Mouse (Mus musculus): ENCODE measurements around the gene Cfi. TPM values are rescaled to one million over a fixed set of nuclear protein-coding genes. Genes with fewer than 3 reads are reported as not detected.

Gene Cfi
- not detected for total RNA-seq (2022)

DNA sequence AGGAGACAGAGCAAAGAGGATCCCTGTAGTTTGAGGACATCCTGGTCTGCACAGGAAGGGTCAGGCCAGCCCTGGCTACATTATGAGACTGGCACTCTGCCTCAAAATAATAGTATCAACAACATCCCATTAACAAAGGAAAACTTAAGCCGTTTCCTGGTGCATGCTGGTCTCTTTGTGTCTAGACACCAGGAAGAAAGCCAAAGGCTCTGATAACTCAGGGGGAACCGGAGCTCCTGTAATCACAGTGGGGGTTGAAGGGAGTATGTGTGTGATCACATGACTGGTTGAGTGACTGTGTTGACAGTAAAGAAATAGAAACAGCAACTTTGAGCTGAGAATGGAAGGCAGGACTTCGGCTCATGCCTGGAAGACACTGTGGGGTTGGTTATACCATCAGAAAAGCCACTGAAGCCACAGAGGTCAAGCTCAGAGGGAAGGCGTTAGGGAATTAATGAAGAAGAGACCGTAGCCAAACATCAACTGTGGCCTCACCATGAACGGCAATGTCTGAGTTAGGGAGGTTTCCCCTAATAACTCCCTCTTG lies at the start of gene Cfi:
Cfi (plus strand) TSS at position 497 of the 547 bp plus-strand sequence.
- DNase-seq (ENCODE audit: low spot score in 2 of 2), result no peak

DNA sequence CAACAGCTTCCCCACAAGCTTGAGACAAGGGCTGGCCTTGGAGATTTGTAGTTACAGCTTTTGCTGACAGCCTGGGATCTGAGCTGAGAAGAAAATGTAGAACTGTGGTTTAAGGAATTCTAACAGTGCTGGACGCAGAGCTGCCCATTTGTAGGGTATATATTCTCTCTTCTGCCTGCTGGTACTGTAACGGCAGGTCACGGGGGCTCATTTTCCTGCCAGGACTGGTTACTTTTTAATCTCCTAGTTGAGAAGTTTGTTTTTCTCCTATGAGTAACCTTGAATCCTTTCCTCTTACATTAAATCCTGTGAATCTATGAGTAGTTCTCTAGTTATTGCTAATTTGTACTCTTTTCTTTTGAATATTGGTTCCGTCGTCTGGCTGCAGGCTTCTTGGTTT lies 41.9 kb upstream of the Cfi start:
- no peak for DNase-seq (ENCODE audit: low spot score in 2 of 2)

DNA sequence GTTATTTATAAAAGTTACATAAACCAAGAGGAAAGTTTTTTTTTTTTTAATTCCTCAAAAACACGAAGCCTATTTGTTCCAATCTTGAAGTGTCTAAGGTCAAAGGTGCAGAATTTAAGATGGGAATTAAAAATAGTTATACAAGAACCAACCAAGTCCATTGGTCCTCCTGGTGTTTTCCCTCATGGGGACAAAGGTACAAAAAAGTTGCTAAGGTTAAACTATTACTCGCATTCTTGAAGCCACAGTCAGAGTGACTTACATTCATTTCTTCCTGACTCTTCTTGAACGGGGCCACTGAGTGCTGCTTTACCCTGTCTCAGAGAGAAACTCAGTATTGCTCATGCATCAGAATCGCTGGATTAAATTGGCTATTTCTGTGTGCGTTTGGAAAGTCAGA lies 38.3 kb upstream of the Cfi start:
- no peak for DNase-seq (ENCODE audit: low spot score in 2 of 2)

DNA sequence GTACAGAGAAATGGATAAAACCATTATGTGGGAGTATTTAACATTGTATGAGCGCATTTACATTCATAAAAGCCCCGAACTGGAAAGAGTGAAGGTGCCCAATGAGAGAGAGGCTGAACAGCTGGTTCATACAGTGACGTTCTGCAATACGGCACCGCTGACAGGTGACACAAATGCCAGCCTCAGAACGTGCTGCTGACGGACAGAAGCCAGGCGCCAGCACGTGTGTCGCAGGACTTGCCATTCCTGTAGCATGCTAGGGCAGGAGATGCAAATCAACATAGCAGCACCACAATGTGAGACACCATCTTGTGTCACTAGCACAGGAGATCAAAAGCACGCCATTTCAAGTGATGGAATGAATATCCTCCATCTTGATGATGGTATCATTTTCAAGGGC lies 37.1 kb upstream of the Cfi start:
- DNase-seq (ENCODE audit: low spot score in 2 of 2), result no peak

DNA sequence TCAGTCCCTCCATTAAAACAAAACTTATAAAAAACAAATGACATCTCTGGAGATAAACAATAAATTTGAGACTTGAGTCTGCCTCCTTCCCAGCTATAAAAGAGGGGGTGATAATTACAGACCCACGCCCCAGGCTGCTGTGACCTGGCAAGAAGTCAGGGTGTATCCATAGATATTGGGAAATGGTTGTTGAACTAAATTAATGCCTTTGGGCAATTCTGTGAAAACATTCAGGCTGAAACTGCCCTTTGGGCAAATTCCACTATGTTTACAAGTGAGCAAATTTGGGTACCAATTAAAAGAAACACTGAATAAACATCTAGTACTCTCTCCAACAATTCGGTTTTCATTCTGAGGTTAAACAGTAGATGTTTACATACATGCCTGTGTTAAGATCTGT lies 36.7 kb upstream of the Cfi start:
- DNase-seq (ENCODE audit: low spot score in 2 of 2), result no peak

DNA sequence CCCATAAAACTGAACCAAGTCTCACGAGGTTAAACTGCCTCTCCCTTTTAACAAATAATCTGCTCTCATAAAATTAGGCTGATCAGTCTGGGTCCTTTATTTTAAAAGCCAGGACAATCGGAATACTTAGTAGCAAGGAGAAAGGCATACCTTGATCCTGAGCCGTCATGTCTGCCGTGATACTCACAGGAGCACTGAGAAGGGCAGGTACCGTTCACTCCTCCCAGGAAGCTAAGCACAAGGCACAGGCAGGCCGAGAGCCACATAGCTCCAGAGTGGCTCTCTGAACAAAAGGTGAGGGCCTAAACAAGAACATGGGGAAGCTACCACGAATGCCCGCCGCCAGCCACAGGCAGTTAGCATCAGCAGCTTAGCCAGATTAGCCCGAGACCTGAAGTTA lies 31.9 kb upstream of the Cfi start, which contains the start of gene Lrit3:
Lrit3 (minus strand) TSS at position 266 of the 400 bp plus-strand sequence.
- no peak for DNase-seq (ENCODE audit: low spot score in 2 of 2)

DNA sequence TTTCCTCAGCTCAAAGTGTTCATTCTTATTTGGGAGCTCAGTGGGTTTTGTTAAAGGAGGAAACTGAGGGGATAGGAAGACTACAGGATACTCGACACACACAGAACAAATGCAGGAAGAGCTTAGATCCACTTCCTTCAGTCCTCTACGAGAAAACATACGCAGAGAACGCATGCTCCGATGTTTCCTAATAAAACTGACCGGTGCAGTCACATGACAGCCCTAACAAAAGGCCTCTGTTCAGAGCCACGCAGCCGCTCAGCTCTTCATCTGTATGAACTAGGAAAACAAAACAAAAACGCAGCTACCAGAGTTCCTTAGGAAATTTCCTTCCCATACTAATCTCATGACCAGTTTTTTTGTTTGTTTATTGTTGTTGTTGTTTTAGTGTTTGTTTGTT lies 14.8 kb upstream of the Cfi start:
- DNase-seq (ENCODE audit: low spot score in 2 of 2), result no peak

DNA sequence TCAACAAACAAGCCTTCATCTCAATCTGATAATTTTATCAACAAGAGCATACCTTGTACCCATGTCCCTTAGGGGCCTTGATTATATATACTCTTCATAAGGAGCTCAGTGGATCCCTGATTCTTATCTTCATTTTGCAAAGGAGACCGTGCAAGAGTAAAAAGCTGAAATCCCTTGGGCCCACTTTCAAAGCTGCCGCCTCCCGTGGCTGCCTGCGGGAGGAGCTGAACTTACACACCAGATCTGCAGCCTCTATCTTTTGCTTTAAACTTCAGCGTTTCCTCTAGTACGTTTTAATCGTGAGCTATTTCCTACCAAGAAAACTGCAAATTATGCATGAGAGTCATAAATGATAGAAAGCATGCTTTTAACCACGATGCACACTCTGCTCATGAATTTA lies 13.9 kb upstream of the Cfi start:
- no peak for DNase-seq (ENCODE audit: low spot score in 2 of 2)

DNA sequence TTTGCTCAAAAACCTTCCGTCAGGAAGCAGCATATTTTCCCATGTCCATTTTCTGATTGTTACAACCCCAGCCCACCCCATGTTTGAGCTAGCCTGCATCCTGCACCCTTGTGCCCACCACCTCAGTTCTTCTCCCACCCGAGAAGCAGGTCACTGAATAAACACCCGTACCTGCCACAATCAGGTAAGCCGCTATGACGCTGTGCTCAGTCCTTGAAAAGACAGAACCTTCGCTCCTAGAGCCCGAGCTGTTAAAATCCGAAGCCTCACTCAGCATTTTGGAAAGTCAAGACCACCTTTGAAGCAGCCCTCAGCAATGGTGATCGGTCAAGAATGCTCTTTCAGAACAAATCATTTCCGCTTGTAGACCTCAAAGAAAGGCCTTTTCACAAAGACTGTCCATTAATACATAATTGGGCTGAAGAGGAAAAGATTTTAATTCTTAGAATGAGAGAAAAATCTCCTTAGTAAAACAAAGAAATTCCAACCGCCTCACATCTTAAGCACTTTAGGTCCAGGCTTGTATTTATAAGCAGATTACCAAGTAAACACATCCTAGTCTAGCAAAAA lies 13.4 kb upstream of the Cfi start, which contains the start of gene Rrh:
Rrh (minus strand) TSS at position 382 of the 570 bp plus-strand sequence.
- DNase-seq (ENCODE audit: low spot score in 2 of 2), result no peak

DNA sequence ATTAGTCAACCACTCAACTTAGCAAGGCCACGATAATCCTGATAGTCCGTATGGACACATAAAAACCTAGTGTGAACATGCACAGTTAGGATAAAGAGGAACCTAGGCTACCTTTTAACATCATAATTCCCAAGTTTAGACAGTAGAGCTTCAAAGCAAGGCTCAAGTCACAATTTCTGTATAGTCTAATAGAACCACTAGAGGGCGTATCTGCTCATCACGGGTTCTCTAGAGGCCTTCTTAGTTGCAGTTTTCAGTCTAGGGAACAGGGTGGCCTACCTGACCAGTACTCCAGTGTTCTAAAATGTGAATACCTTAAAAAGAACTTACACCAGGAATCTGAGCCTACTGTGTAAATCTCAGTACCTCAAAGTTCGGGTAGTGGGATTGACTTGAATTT lies 12.4 kb upstream of the Cfi start:
- no peak for DNase-seq (ENCODE audit: low spot score in 2 of 2)

DNA sequence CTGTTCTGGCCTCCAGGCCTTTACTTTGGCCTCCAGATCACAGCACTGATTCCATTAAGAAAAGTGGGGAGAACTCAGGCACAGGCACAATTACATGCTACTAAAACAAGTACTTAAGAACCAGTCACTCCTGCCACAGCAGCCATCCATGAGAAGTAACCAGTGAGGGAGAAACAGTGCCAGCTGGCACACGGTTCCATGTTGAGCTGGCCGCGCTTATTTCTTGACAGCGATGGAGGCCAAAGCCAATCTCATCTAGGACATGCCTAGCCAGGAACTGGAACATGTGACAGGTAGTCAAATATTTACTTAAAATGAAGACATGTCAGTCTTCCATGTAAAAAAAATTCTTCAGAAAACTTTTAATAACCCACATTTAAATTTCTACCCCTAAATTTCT lies 11.5 kb upstream of the Cfi start:
- DNase-seq (ENCODE audit: low spot score in 2 of 2), result no peak

DNA sequence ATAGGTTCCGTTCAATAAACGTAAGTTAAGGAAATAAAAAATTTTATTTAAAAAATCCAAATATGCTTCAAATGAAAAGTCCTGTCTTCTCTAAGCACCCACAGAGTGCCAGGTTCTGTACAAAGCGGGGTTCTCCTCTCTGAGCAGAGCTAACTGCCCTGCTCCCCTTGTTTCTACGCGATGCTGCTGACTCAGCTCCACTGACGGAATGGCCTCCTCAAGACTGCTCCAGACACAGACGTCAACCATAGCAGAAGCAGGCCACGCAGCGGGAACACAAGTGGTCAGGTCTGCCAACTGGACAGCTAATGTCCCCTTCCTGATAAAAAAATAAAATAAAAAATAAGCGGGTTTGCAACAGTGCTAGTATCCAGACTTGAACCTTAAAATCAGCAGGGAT lies 10.8 kb upstream of the Cfi start:
- no peak for DNase-seq (ENCODE audit: low spot score in 2 of 2)

DNA sequence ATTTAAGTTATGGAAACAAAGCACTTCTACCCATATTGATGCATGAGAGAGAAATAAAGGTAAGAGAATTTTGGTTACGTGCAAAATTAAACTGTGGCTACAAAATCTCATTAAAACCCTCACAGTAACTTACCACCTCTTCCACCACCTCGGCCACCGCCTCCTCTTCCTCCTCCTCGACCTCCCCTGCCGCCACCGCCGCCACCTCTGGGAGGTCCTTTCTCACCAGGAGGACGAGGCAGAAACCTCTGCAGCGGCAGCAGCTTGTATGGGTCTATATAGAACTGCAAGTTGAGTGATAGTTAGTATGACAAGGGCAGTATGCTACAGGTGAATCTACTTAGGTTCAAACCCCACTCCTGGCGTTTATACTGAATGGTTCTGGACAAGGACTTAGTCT lies 9.0 kb upstream of the Cfi start:
- no peak for DNase-seq (ENCODE audit: low spot score in 2 of 2)

DNA sequence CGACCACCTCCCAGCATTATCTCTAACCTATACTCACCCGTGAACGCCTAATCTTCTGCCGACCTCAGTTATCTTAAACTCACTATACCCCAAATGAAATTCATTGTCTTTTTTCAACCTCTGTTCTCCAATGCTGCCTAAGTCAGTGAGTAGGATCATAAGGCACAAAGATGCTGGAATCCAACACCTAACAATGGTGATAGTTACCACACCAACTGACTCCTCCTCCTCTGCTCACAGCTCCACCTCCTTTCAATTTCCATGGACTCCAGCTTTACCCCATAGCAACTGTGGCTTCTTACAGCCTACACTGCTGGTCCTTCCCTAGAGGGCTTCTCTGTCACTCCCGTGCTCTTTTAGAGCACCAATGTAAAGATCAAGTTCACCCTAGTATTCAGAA lies 8.0 kb upstream of the Cfi start:
- no peak for DNase-seq (ENCODE audit: low spot score in 2 of 2)

DNA sequence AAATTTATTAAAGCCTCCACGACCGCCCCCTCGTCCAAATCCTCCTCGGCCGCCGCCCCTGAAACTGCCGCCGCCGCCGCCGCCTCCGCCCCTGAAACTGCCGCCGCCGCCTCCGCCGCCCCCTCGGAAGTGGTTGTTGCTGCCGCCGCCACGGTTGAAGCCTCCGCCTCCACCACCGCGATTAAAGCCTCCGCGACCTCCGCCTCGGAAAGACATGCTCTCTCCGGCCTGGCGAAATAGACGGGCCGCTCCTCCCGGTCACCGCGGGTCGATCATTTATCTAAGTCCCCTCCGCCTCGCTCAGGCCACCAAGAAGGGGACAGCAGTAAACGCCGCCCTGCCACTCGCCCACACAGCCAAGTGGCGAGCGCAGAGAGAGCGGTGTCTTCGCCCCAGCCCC lies 5.1 kb upstream of the Cfi start:
- DNase-seq (ENCODE audit: low spot score in 2 of 2), result no peak

DNA sequence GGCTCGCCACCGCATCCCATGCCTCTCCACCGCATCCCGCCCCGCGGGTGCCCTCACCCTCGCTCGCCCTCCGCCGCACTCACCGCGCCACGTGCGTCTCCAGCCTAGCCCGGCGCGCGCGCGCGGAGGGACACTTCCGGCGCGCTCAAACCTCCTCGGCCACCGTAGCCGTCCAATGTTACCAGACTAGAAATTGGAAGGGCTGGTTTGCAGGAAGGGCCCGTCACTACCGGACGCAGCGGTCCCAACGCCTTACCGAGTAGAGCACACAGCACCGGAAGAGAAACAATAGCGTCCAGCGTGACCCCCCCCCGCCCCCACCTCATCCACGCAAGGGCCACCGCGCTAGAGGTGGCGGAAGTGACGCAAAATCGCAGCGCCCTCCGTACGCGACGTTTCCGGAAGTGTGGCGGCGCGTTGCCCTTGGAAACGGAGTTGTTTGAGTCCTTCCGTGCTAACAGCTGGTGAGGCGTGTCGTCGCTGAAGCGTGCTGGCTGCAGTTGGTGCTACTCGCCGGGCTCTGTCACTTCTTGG lies 4.6 kb upstream of the Cfi start, which contains the start of gene Gar1:
Gar1 (minus strand) TSS at position 362 of the 534 bp plus-strand sequence.
- DNase-seq (ENCODE audit: low spot score in 2 of 2), result peak; percentile 91 to 94

DNA sequence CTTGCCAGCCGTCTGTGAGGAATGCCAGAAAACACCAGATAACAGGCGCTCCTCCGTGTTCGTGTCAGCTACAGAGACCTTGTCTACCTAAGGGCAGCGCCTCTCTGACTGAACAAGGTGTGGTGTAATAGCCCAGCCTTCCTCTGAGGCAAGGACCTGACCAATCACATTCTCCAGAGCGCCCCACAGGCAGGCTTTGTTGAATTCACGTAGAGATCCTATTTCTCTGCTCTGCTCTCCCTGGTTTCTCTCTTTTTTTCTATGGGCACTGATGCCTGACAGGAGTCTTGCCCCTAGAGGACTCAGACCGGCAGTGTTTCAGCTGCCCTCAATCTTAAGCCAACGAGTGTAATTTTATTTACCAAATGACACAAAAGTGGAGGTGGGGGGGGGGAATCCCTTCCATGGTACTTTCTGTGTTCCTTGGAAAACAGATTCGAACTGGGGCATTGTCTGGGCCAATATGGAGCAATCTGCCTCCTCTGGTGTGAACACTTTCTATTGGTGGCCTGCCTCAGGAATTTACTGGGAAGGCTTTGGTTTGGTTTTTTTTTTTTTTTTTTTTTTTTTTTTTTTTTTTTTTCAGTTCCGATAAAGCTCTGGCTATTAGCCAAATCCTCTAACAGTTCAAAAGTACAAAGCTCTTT lies 490 bp downstream of the Cfi start:
- DNase-seq (ENCODE audit: low spot score in 2 of 2), result no peak

DNA sequence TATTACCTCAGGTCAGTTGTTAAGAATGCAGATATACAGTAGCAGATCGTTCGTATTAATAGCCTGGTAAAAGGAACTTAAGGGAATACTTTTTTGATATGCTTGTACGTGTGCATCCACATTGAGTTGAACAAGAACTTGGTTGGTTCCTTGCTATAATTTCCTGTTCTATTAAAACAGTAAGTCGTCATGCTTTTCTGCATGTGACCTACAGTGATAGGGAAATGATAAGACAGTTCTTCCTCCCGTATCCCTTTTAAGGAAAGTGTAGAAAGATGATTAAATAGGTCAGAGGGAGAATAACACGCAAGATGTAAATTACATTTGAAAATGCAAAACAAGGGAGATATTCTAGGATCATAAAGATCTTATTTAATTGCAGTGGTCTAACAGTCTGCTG lies 1.3 kb downstream of the Cfi start:
- no peak for DNase-seq (ENCODE audit: low spot score in 2 of 2)

DNA sequence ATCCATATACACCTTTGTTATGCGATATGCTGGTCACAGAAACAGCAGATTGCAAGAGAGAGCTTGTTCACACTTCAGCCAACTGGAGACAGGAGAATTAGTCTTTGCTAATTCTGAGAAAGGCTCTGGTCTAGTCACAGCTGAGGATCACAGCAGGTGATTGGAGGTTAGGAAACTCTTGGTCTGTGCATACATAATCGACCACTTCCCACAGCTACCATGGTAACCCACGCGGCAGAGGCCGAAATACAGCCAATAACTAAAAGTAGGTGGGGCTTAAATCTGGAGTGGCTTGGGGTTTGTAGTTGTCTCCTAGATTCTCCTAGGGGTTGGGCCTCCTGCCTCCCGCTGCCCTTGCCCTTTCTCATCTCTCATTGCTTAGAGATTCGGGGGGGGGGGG lies 2.3 kb downstream of the Cfi start:
- DNase-seq (ENCODE audit: low spot score in 2 of 2), result no peak

DNA sequence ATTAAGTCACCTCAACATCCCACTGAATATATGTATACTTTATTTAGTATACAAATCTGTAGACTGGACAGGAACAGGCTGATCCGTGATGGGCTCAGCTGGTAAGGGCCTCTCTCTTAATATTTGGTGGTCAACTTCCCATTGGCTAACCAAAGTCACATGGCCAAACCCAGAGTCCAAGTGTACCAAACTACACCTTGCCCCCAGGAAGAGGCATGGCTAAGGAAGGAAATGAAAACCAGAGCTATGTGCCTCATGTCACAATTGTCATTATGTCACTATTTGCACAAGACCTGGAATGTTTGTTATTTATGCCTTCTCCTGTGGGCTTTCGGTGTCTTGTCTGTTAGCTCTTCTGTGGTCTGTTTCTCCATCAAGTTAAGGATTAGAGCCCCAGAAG lies 10.2 kb downstream of the Cfi start:
- no peak for DNase-seq (ENCODE audit: low spot score in 2 of 2)

DNA sequence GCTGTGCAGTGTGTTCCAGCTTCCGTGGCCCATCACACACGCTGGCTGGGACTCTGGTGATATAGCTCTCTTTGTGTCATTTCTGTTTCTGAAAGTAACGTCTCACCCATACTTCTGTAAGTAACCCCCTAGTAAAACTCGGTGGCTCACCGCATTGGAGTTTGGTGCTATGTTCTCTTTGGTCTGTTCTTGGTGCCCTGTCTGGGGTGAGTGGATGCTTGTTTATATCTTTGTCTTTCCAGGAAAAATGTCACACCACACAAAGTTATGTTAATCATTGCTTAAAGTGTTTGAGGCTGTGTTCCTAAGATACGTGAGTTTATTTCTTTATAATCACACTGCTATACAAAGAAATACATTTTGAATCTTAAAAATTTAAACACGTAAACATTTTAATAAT lies 11.2 kb downstream of the Cfi start:
- no peak for DNase-seq (ENCODE audit: low spot score in 2 of 2)

DNA sequence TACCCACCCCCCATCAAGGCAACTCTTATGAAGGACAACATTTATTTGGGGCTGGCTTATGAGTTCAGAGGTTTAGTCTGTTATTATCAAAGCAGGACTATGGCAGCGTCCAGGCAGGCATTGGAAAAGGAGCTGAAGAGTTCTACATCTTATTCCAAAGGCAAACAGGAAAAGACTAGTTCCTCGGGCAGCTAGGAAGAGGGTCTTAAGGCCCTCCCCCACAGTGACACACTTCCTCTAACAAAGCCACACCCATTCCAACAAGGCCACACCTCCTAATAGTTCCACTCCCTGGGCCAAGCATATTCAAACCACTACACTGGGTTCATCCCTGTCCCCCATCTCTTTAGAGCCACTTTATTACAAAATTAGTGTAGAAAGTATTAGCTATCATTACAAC lies 26.9 kb downstream of the Cfi start:
- no peak for DNase-seq (ENCODE audit: low spot score in 2 of 2)

DNA sequence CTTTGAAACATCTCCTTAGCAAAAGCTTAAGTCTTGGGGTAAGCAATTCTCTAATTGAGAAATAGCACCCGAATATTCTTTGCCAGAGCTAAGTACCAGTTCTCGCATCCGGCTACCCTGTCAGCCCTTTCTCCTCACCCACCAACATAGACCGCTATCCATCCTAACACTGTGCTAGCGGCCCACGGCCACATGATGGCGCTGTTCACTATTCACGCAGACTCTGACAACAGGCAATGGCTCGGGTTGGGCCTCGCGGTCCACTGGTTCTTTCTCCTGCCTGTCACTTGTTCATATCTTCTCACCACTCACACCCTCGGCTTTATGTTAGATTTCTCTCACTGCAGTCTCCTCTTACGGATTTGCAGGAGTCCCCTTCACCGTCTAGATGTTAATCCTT lies 28.0 kb downstream of the Cfi start:
- peak in 1 of 2 experiments; percentile 29 for DNase-seq (ENCODE audit: low spot score in 2 of 2)

All from gastrocnemius, adult 8-10 months (tissue).